Mouse (Mus musculus) adrenal gland, postnatal 36 days (tissue): ENCODE data around the gene Slc16a10. TPM values are rescaled to one million over a fixed set of nuclear protein-coding genes. Genes with fewer than 3 reads are reported as not detected.
"Not testable (repeated sequence)": the region's sequence is repeated elsewhere in the genome, so short reads cannot be mapped to it uniquely, and the experiment has no call there.

Experiments used
- DNase-seq, 2 experiments: peaks; one replicate each; pipeline ENCODE4 v3.0.0; 2021; ENCODE audit warnings: mixed read lengths in 1 of 2
- total RNA-seq, 2 experiments: library from RNA; stranded (reverse); gene quantifications; 2 replicates each; pipeline ENCODE4 v1.2.3; 2021

Gene Slc16a10
- total RNA-seq, 2 experiments from 2014 or later = 21.8 to 22.5 TPM

DNA sequence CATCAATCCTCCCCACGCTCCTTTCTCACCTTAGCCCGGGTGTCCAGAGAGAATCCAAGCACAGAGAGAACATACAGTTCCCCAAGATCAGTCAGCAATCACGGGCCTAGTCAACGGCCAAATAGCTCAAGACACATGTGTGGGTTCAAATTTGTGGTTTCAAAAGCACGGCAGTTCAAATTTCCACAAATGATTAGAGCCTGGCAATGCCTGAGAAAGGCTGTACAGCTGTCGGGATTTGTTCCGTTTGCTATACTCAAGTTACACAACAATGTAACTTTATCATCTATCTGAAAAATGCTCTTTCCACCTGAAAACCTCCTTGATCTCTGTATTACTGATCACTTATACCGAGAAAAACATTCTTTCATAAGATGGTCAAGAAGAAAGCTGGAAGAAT lies 116.5 kb downstream of the Slc16a10 start:
- DNase-seq = no peak

DNA sequence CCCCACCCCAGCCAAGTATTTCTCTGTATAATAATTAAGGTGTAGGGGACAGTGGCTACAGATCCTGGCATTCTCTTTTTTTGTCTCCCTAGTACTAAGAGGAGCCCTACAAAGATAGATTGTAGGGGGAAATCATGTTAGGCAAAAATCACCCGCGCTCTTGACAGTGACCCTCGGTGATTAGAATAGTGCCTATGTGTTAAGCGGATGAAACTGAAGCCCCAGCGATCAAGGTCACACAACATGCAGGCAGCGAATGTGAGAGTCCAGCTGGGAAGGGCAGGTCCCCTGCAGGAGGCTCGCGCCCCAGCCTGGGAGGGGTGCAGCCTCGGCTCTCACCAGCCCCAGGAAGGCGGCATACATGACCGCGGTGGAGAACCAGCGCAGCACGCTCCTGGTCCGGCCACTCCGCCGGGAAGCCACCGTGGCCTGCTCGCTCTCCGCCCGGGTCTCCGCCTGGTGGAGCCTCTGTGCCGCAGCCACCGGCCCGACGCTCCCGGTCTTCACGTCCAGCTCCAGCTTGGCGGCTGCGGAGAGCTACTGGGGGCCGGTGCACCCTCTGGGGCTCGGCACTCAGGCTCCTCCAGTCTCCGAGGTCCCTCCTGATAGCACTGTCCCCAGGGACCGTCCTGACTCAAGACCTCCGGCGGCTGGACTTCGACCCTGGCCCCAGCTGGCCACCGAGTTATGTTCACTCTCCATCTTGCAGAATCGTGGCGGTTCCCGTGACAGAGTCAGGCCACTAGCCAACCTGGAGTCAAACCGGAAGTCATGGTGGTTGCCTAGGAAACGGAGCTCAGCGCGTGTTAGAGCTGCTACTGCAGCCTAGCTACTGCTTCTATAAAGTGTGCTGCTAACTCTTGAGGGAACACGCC lies 117.3 kb downstream of the Slc16a10 start, which contains the start of gene Mfsd4b1:
TSS of gene Mfsd4b1 (minus strand) at position 715 of the 875 bp plus-strand sequence.
- DNase-seq = peak; percentile 88 to 89

DNA sequence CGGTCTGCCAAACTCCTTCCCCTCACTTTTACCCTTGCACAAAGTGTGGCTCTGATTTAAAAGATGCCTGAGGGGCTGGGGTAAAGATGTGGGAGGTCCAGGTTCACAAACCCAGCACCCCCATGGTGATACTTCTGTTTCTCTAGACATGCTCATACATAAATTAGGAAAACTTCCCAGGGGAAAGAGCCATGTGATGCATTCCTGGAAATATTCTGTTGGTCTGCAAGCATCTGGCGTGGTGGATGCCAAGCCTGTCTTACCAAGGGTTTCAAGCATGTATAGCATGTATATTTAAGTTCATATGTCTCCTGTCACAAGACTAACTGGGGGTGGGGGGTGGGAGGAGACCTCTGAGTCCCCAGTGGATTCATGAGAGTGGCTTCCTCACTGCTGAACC lies 121.7 kb downstream of the Slc16a10 start:
- DNase-seq = no peak

DNA sequence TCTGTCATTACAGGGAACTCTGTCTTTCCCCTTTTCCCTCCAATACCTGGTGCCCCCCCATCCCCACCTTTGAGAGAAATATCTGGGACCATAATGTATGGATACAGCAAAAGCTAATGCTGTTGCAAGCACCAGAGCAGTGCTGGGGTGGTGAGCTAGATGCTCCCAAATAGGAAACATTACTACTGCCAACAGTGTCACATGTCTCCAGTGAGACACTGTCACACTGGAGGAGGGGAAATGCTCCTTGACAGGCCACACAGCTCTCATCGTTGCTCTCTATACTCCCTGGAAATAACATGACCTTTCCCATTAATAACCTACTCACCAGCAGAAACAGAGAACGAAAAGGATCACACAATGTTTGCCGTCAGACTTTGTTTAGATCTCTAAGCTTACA lies 122.6 kb downstream of the Slc16a10 start:
- no peak for DNase-seq

DNA sequence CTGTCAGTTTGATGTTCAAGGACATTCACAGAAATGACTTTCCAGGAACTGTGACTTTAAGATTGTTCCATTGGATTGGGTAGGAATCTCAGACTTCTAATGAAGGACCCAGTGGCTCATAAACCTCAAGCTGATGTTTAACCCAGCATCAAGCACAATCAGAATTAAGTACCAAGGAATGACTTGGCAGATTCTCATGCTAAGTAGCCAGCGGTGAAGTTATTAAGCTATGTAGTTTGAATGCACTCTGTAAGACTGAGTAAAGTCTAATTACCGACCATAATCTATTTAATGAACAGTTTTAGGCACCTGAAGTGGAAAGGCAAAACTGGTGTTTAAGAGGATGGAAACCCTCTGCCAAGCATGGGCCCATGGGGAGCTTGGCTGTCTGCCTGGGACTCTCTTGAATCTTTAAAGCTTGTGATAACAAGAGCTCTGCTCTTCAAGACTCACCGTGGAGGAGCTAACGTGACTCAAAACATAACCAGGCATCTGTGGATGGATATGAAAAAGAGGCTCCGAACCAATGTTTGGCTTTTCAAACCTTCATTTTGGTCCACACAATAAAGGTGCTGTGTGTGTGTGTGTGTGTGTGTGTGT lies 123.7 kb downstream of the Slc16a10 start:
- DNase-seq = no peak

DNA sequence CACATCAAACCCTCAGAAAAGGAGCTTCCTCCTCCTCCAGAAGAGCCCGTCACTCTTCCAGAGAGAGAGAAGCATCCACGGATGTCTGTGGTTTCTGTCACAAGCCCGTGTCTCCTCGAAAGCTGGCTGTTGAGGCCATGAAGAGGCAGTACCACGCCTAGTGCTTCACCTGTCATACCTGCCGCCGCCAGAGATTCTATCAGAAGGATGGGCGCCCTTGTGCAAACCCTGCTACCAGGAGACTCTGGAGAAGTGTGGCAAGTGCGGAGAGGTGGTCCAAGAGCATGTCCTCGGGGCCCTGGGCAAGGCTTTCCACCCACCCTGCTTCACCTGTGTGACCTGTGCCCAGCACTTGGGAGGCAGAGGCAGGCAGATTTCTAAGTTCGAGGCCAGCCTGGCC lies 132.5 kb downstream of the Slc16a10 start:
- DNase-seq = no peak

DNA sequence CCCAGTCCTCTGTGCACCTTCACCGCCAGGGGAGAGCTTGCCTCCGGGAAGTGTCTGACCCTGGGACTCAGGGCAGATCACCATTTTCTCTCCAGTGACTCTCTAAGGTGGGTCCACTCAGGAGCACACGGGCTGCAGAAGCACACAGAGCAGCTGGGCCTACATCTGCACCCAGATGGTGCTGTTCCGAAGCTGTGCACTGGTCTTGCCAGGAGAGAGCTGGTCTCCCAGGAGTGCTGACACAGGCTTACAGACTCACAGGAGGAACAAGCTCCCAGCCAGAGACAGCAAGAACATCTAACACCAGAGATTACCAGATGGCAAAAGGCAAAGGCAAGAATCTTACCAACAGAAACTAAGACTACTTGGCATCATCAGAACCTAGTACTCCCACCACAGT lies 133.2 kb downstream of the Slc16a10 start:
- not testable (repeated sequence) for DNase-seq

DNA sequence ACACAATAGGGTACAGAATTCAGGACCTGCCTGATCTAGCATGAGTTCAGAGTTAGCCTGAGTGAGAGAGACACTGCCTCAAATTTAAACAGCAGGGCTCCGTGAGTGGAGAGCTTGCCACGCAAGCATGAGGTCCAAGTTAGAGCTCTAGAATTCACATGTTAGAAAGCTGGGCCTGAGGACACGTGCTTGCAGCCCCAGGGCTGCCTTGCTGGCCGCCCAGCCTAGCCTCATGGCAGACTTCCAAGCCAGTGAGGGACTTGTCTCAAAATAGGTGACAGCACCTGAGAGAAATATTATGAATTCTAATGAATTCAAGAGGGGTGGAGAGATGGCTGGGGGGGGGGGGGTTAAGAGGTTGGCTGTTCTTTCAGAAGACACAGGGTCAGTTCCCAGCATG lies 134.1 kb downstream of the Slc16a10 start:
- no peak for DNase-seq

DNA sequence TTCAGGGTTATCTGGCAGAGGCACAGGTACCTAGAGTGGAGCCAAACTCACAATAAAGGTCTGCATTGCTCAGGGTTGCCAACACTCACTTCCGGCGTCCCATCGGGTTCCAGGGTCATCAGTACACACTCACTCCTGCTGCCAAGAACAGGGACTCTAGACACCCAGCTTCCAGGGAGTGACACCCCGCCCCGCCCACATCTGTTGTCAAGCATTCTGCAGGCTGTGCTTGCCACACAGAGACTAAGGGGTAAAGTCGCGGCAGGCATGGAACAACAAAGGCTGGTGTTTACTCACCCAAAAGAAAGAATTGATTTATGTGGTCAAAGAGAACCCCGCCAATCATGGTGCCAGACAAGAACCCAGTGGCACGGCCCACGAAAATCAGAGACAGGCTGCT lies 135.1 kb downstream of the Slc16a10 start:
- peak in 1 of 2 experiments; percentile 18 for DNase-seq

DNA sequence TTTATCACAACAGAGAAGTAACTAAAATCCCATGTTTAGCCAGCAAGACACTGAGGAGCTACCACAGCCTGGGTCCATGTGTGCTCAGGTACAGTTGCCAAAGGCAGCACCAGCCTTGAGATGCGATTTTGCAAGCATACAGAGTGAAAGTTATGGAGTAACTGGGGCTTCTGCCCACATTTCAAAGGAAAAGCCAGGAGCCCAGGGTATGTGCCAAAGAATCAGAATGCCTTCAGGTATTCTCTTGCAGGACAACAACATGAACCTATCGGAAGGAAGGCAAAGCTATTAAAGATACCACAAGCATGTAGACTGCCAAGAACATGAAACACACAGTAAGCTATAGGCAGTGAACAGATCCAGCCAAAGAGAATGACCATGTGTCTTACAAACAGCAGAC lies 141.3 kb downstream of the Slc16a10 start:
- DNase-seq = no peak

DNA sequence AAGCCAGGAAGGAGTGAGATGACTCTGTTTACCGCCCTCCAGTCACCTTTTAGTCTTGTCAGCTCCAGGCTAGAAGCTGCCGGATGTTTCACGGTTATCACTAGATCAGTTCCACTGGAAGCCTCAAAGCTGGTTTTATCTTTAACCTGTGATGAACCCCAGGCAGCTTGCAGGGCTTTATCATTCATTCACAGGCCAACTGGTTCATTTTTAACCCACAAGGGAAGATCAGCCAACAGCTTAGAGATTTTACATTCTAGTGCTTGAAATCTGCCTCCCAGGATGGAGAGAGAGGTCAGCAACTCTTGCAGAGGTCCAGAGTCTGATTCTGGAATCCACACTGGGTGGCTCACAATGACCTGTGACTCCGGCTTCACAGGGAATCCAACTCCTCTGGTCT lies 150.9 kb downstream of the Slc16a10 start:
- DNase-seq = no peak

DNA sequence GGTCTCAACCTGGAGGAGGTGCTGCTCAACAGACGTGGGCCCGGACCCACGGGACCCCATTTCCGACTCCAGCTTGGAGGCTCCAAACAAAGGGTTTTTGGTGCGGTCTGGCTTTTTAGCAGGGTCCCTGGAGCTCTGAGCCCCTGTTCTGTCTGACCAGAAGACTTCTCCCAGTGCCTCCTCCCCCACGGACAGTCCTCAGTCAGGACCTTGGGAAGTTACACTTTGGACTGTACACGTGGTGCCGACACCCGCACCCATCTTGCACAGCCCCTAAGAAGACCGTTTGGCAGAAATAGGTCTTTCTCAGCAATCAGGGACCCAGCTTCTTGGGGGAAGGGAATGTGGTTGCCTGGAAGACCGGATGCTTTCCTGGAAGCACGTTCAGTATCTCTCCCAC lies 155.6 kb downstream of the Slc16a10 start, which contains the start of gene Mfsd4b5:
TSS of gene Mfsd4b5 (minus strand) at position 181 of the 400 bp plus-strand sequence.
- DNase-seq = no peak

Other genes starting within 250 kb of the Slc16a10 start
- gene Mfsd4b4, start 243.0 kb downstream of the Slc16a10 start, total RNA-seq = 10 to 100 TPM in 1 of 2 experiments, 1 to 10 TPM in 1; 5.8 to 11.8 TPM
- under 1 TPM; 0.33 to 0.63 TPM for gene Mfsd4b2, start 215.3 kb downstream of the Slc16a10 start, total RNA-seq
- gene Mfsd4b3, start 182.1 kb downstream of the Slc16a10 start, total RNA-seq = 1 to 10 TPM; 2.8 to 9.5 TPM
- gene Mfsd4b5, start 155.6 kb downstream of the Slc16a10 start, total RNA-seq = under 1 TPM; 0.60 to 0.76 TPM
- 1 to 10 TPM; 2.7 to 4.4 TPM for gene Mfsd4b1, start 117.0 kb downstream of the Slc16a10 start, total RNA-seq
- 10 to 100 TPM; 28.7 to 29.3 TPM for gene Rpf2, start 104.8 kb upstream of the Slc16a10 start, total RNA-seq
- gene Gtf3c6, start 115.8 kb upstream of the Slc16a10 start, total RNA-seq = 10 to 100 TPM; 43.4 to 45.0 TPM
- 10 to 100 TPM; 40.9 to 47.8 TPM for gene Amd1, start 159.9 kb upstream of the Slc16a10 start, total RNA-seq
- 10 to 100 TPM in 1 of 2 experiments, 1 to 10 TPM in 1; 7.6 to 17.1 TPM for gene Cdk19, start 197.3 kb upstream of the Slc16a10 start, total RNA-seq